Mouse (Mus musculus) embryonic facial prominence, embryonic 10.5 days (tissue): Measurements from ENCODE around the gene Ap3b1. TPM values are rescaled to one million over a fixed set of nuclear protein-coding genes. Genes with fewer than 3 reads are reported as not detected.

ENCODE experiments used
- DNase-seq: peaks from one replicate; pipeline ENCODE4 v3.0.0-alpha.2; 2017; ENCODE audit warnings: low spot score
- H3K27ac ChIP-seq: fragments of 300-500 bp; sonication (generic); replicated peaks from 2 replicates; pipeline ENCODE4 v1.5.1; 2016; ENCODE audit warnings: mild to moderate bottlenecking
- H3K27me3 ChIP-seq: fragments of 300-500 bp; sonication (generic); replicated peaks from 2 replicates; pipeline ENCODE4 v1.6.1; 2016; ENCODE audit warnings: low read depth, mild to moderate bottlenecking; ENCODE audit not compliant: poor library complexity, severe bottlenecking
- H3K36me3 ChIP-seq: fragments of 300-500 bp; sonication (generic); replicated peaks from 2 replicates; pipeline ENCODE4 v1.6.1; 2016; ENCODE audit warnings: mild to moderate bottlenecking, moderate library complexity
- H3K4me1 ChIP-seq: fragments of 300-500 bp; sonication (generic); 2 replicates; pipeline ENCODE4 v1.6.1; 2016
- H3K4me3 ChIP-seq: fragments of 300-500 bp; sonication (generic); 2 replicates; pipeline ENCODE4 v1.5.1; 2016; ENCODE audit warnings: mild to moderate bottlenecking, moderate library complexity
- H3K9me3 ChIP-seq: fragments of 300-500 bp; sonication (generic); 2 replicates; pipeline ENCODE4 v1.6.1; 2016; ENCODE audit warnings: mild to moderate bottlenecking
- WGBS: fragments of 180-500 bp; shearing (Covaris S2); methylation state at CpG from one replicate; pipeline ENCODE4 v1.1.7; 2016; 5-methylcytosine and 5-hydroxymethylcytosine counted together
- polyA plus RNA-seq: library from polyadenylated mRNA; unstranded; fragments of >200 nt; fragmentation: Nextera tagmentation; extraction: Ambion mirVana; gene quantifications from 2 replicates; pipeline ENCODE4 v1.2.1, GENCODE M21; 2016

Ap3b1 gene
- polyA plus RNA-seq, 1 experiment from 2014 or later, result 37.7 TPM

DNA sequence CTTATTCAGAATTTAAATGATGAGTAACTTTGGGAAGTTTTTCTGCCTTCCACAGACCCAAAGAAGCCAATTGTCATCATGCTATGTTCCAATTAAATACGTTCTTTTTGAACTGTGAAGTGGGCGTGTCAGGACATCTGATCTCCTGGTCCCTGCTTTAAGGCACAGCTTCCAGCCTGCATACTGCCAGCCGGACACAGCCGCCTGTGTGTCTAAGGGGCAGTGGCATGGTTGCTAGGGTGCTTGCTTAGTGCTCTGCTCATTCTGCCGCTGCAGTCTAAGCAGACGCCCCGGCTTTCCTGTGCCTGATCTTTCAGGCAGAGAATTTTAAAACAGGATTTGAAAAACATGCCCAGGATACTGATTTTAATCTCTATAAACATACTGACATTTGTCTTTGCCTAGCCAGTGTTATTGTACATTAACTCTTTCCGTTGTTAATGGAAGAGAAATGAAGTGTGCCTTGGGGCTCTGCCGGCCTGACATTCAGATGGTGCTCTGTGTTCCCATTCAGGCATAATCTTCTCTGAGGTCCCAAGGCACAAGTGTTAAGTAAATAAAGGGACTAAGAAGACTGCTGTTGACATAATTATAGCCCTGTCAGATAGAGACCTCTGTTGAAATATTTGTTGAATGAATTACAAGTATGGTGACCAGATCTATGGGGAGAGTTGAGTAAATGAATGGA, 204.0 kb downstream of the Ap3b1 start:
- Histone ChIP-seq H3K27me3 (peaks cover 61% of the 10 kb centered on the region), H3K4me3 (no peak overlapping the region), H3K4me1 (peaks cover 35% of the 10 kb centered on the region), H3K9me3 (no peaks in the 10 kb centered on the region), H3K27ac (no peak overlapping the region), H3K36me3 (peaks cover 16% of the 10 kb centered on the region)
- WGBS, result 20% methylated on average over 9 of the region's 9 CpGs
- DNase-seq, result peak; percentile 49

- Histone ChIP-seq H3K36me3 (peaks cover 16% of the 10 kb centered on the region), H3K4me3 (no peak overlapping the region), H3K27ac (no peak overlapping the region), H3K27me3 (peaks cover 70% of the 10 kb centered on the region), H3K4me1 (peaks cover 35% of the 10 kb centered on the region), H3K9me3 (no peaks in the 10 kb centered on the region)
- WGBS, result 73% methylated on average over 8 of the region's 8 CpGs
- DNase-seq, result no peak
These were observed 205.1 kb downstream of the Ap3b1 start for GRCm38 (mm10) chr13:94563836-94564235.

GRCm38 (mm10) chr13:94564351-94564994, 205.7 kb downstream of the Ap3b1 start:
- DNase-seq, result peak; percentile 54

DNA sequence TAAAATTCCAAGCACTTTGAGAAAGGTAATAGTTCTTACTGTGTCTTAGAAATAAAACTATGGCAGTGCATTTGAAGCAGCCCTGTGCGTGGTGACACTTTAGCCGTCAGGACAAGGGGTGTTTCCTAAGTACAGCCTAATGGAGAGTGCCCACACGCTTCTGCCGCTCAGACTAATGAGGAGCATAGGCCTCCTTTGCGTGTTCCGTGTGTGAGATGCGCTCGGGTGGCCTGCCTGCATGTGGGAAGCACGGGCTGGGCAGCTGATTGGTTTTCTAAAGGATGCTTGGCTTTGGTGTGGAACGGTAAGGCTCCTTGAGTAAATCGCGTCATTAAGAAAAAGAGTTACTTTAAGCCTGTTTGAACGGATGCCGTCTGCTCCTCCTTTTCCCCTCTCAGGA, 206.4 kb downstream of the Ap3b1 start:
- Histone ChIP-seq H3K4me3 (no peak overlapping the region), H3K27me3 (peaks cover 74% of the 10 kb centered on the region), H3K9me3 (no peaks in the 10 kb centered on the region), H3K4me1 (peaks cover 35% of the 10 kb centered on the region), H3K36me3 (peaks cover 16% of the 10 kb centered on the region), H3K27ac (no peak overlapping the region)
- DNase-seq, result no peak
- WGBS, result 80% methylated on average over 14 of the region's 14 CpGs

More at GRCm38 (mm10) chr13:94564351-94564994, 205.7 kb downstream of the Ap3b1 start:
- Histone ChIP-seq H3K4me3 (no peak overlapping the region), H3K9me3 (no peaks in the 10 kb centered on the region), H3K36me3 (peaks cover 16% of the 10 kb centered on the region), H3K27ac (no peak overlapping the region), H3K4me1 (peaks cover 35% of the 10 kb centered on the region), H3K27me3 (peaks cover 74% of the 10 kb centered on the region)
- 16% methylated on average over 13 of the region's 13 CpGs for WGBS

GRCm38 (mm10) chr13:94565616-94566015, 206.9 kb downstream of the Ap3b1 start:
- no peak overlapping the region for H3K27ac ChIP-seq
- peaks cover 16% of the 10 kb centered on the region for H3K36me3 ChIP-seq
- 70% methylated on average over 9 of the region's 9 CpGs for whole genome bisulfite sequencing
- peaks cover 35% of the 10 kb centered on the region for H3K4me1 ChIP-seq
- DNase-seq, result no peak
- peaks cover 77% of the 10 kb centered on the region for H3K27me3 ChIP-seq
- no peaks in the 10 kb centered on the region for H3K9me3 ChIP-seq
- no peak overlapping the region for H3K4me3 ChIP-seq

- peaks cover 76% of the 10 kb centered on the region for H3K27me3 ChIP-seq
- WGBS, result 87% methylated on average over 6 of the region's 6 CpGs
These were observed 209.0 kb downstream of the Ap3b1 start for GRCm38 (mm10) chr13:94567739-94568138.

DNA sequence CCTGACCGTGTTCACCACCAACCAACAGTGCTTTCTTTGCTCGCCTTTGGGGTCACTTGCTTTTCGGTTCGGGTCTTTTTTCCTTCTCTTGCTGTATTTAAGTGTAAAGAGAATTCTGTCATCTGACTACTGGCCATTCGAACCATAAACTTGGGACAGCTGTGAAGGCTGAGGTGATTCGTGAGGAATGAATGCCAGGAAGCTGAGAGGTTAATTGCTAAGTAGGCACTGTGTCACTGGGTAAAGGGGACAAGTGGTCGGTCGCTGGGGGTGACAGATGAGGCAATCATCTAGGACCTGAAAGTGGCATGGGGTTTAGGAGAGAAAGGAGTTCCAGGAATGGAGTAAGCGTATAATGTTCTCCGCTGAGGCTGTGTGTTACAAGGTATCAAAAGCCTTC, 212.2 kb downstream of the Ap3b1 start:
- Histone ChIP-seq H3K4me3 (no peak overlapping the region), H3K9me3 (no peaks in the 10 kb centered on the region), H3K27ac (no peak overlapping the region), H3K36me3 (peaks cover 10% of the 10 kb centered on the region), H3K27me3 (peaks cover 85% of the 10 kb centered on the region), H3K4me1 (peaks cover 13% of the 10 kb centered on the region)
- no peak for DNase-seq
- 83% methylated on average over 10 of the region's 10 CpGs for WGBS

More at GRCm38 (mm10) chr13:94567739-94568138, 209.0 kb downstream of the Ap3b1 start:
- H3K4me3 ChIP-seq, result no peak overlapping the region
- peaks cover 16% of the 10 kb centered on the region for H3K36me3 ChIP-seq
- peaks cover 26% of the 10 kb centered on the region for H3K4me1 ChIP-seq
- no peak overlapping the region for H3K27ac ChIP-seq
- DNase-seq, result no peak
- H3K9me3 ChIP-seq, result no peaks in the 10 kb centered on the region

DNA sequence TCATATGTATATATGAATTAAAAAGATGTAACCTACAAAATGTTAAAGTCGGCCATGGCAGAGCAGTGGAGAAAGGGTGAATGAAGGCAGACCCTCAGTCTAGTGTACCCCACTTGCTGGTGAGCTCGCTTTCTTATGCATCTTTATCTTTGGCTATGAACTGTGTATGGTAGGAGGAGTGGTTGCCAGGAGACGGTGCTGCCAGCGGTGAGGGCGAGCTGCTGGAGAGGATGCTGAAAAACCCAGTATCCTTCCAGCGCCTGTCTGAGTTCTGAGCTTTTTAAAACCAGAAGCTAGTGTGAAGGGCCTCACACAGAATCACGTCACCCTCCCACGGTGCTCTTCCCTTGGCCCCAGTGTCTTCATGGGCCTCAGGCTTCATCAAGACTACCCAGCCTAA, 214.6 kb downstream of the Ap3b1 start:
- Histone ChIP-seq H3K4me1 (peaks cover 26% of the 10 kb centered on the region), H3K27me3 (peaks cover 87% of the 10 kb centered on the region), H3K9me3 (no peaks in the 10 kb centered on the region), H3K27ac (no peak overlapping the region), H3K4me3 (no peak overlapping the region), H3K36me3 (no peaks in the 10 kb centered on the region)
- 87% methylated on average over 8 of the region's 8 CpGs for WGBS
- no peak for DNase-seq

- H3K9me3 ChIP-seq, result no peaks in the 10 kb centered on the region
- peaks cover 26% of the 10 kb centered on the region for H3K4me1 ChIP-seq
- WGBS, result 91% methylated on average over 7 of the region's 7 CpGs
- no peak overlapping the region for H3K27ac ChIP-seq
- no peak for DNase-seq
- H3K27me3 ChIP-seq, result peaks cover 87% of the 10 kb centered on the region
- H3K36me3 ChIP-seq, result no peaks in the 10 kb centered on the region
- H3K4me3 ChIP-seq, result no peak overlapping the region
These were observed 215.1 kb downstream of the Ap3b1 start for GRCm38 (mm10) chr13:94573833-94574232.

DNA sequence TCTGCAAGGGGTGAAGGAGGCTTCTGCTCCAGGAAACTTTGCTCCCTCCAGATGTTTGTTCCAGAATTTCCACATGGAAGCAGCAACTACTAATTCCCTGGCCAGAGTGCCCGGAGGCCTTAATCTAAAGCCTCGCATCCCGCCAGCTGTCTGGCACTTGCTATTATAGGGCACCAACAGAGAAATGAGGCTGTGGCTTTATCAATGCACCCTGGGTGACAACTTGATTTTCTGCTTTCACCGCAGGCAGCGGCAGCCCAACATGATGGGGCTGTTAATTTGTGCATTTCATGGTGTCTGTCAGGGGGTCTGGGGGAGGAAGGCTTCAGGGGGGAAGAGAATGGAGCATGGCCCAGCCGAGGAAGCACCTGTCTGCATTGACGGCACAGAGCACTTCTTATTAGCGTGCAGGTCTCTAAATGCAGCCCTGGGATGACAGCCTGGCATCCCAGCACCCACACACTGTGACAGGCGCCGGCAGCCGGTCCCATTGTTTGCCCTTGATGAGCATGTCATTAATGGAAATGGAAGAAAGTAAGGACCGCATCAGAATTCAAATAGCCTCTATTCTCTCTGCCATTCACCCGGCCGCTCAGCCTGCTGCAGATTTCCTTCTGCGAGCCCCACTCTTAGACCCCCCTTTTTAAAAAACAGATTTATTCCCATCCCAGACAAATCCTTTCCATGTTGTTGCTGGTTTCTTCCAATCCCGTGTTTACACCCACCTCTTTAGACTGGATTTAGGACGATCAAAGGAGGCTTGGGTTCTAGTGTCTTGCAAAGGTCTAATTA, 217.0 kb downstream of the Ap3b1 start:
- Histone ChIP-seq H3K36me3 (no peaks in the 10 kb centered on the region), H3K9me3 (no peaks in the 10 kb centered on the region), H3K27ac (no peak overlapping the region), H3K4me3 (no peak overlapping the region; the same call in 1 of the 2 replicates), H3K27me3 (peaks cover 97% of the 10 kb centered on the region), H3K4me1 (peaks cover 26% of the 10 kb centered on the region)
- no peak for DNase-seq
- 6% methylated on average over 17 of the region's 17 CpGs for WGBS

- H3K4me1 ChIP-seq, result peaks cover 26% of the 10 kb centered on the region
- no peak overlapping the region for H3K4me3 ChIP-seq
- peaks cover 90% of the 10 kb centered on the region for H3K27me3 ChIP-seq
- no peak for DNase-seq
- no peak overlapping the region for H3K27ac ChIP-seq
- 13% methylated on average over 22 of the region's 22 CpGs for WGBS
- H3K36me3 ChIP-seq, result no peaks in the 10 kb centered on the region
- H3K9me3 ChIP-seq, result no peaks in the 10 kb centered on the region
These were observed 217.8 kb downstream of the Ap3b1 start for GRCm38 (mm10) chr13:94576399-94577176.

GRCm38 (mm10) chr13:94577177-94577540, 218.4 kb downstream of the Ap3b1 start:
- Histone ChIP-seq H3K27ac (no peak overlapping the region), H3K36me3 (no peaks in the 10 kb centered on the region), H3K4me1 (peaks cover 26% of the 10 kb centered on the region), H3K4me3 (no peak overlapping the region), H3K27me3 (peaks cover 85% of the 10 kb centered on the region), H3K9me3 (no peaks in the 10 kb centered on the region)
- DNase-seq, result no peak
- WGBS, result 57% methylated on average over 2 of the region's 2 CpGs
